Mouse (Mus musculus) spleen, adult 2 months (tissue): ENCODE measurements around the gene Mfsd2b. TPM values are rescaled to one million over a fixed set of nuclear protein-coding genes. Genes with fewer than 3 reads are reported as not detected.
A peak's percentile ranks its signal among the peaks of the same experiment; 100 is the strongest.
"Not testable (repeated sequence)": the region's sequence is repeated elsewhere in the genome, so short reads cannot be mapped to it uniquely, and the experiment has no call there.

Experiments used
- DNase-seq, 2 experiments: peaks; one replicate each; pipeline versions ENCODE4 v3.0.0 to v3.0.0-alpha.2; 2012 to 2021; ENCODE audit warnings: low spot score in 2 of 2, low read depth in 1 of 2
- H3K27ac ChIP-seq: fragments of 200-500 bp; 2 replicates; pipeline ENCODE4 v1.5.1; 2012; ENCODE audit warnings: low read length, inconsistent platforms; ENCODE audit not compliant: insufficient read depth
- H3K27me3 ChIP-seq: fragments of 200-500 bp; 2 replicates; pipeline ENCODE4 v1.6.1; 2012; ENCODE audit warnings: mild to moderate bottlenecking, moderate library complexity, low read length, inconsistent platforms; ENCODE audit not compliant: control insufficient read depth, insufficient read depth
- H3K36me3 ChIP-seq: fragments of 200-500 bp; 2 replicates; pipeline ENCODE4 v1.6.1; 2012; ENCODE audit warnings: mild to moderate bottlenecking, low read length, inconsistent platforms; ENCODE audit not compliant: control insufficient read depth, insufficient read depth
- H3K4me1 ChIP-seq: fragments of 200-500 bp; 2 replicates; pipeline ENCODE4 v1.6.1; 2011; ENCODE audit warnings: inconsistent platforms; ENCODE audit not compliant: control insufficient read depth, insufficient read depth, insufficient read length
- H3K4me3 ChIP-seq: fragments of 200-500 bp; 2 replicates; pipeline ENCODE4 v1.5.1; 2011; ENCODE audit warnings: mild to moderate bottlenecking, inconsistent platforms; ENCODE audit not compliant: insufficient read depth, insufficient read length; ENCODE audit errors: extremely low read depth
- CTCF ChIP-seq: fragments of 200-500 bp; IDR thresholded peaks from 2 replicates; pipeline ENCODE4 v1.5.1; 2011; ENCODE audit warnings: mild to moderate bottlenecking, inconsistent platforms; ENCODE audit not compliant: insufficient read depth, insufficient read length, insufficient replicate concordance; ENCODE audit errors: extremely low read depth
- POLR2A ChIP-seq: fragments of 200-500 bp; IDR thresholded peaks from 2 replicates; pipeline ENCODE4 v1.6.1; 2011; ENCODE audit warnings: low read depth, low read length, inconsistent platforms
- WGBS: fragments of 180-500 bp; shearing (Covaris S2); methylation state at CpG from one replicate; pipeline ENCODE4 v1.1.7; 2018; 5-methylcytosine and 5-hydroxymethylcytosine counted together
- polyA plus RNA-seq: library from polyadenylated mRNA; depleted of rRNA; stranded (reverse); fragments of >200 nt; gene quantifications from 2 replicates; pipeline ENCODE4 v1.2.3, GENCODE M21; 2012

The Mfsd2b gene
- polyA plus RNA-seq, 1 experiment = 38.2 TPM

DNA sequence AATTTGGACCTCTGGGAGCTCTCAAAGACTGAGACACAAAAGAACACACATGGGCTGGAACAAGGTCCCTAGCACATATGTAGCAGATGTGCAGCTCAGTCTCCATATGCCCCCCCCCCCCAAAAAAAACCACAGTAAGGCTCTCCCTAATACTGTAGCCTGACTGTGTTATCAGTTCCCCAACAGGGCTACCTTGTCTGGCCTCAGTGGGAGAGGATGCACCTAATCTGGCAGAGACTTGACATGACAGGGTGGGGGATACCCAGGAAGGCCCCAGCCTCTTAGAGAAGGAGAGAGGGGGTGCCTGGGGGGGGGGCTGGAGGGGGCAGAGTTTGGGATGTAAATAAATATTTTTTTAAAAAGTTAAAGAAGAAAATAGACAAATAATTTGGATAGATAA lies 14.6 kb upstream of the Mfsd2b start:
- Histone ChIP-seq H3K4me3 (no peak overlapping the region), H3K27ac (no peak overlapping the region), H3K4me1 (no peaks in the 10 kb centered on the region), H3K36me3 (peaks cover 9% of the 10 kb centered on the region), H3K27me3 (no peaks in the 10 kb centered on the region)
- TF ChIP-seq CTCF (no peak), POLR2A (no peak)
- no peak for DNase-seq

GRCm38 (mm10) chr12:4886581-4886980 lies 12.4 kb upstream of the Mfsd2b start:
- peaks cover 17% of the 10 kb centered on the region for H3K36me3 ChIP-seq

GRCm38 (mm10) chr12:4885062-4885461 lies 10.9 kb upstream of the Mfsd2b start:
- no peak overlapping the region for H3K4me3 ChIP-seq
- TF ChIP-seq CTCF = no peak
- no peak for TF ChIP-seq POLR2A
- H3K4me1 ChIP-seq = no peaks in the 10 kb centered on the region
- WGBS = 80% methylated on average over 1 of the region's 1 CpGs
- peaks cover 15% of the 10 kb centered on the region for H3K36me3 ChIP-seq
- no peak overlapping the region for H3K27ac ChIP-seq
- no peaks in the 10 kb centered on the region for H3K27me3 ChIP-seq
- no peak for DNase-seq

More at GRCm38 (mm10) chr12:4886581-4886980, 12.4 kb upstream of the Mfsd2b start:
- not testable (repeated sequence) for H3K4me1 ChIP-seq, H3K27ac ChIP-seq, DNase-seq, H3K4me3 ChIP-seq, H3K27me3 ChIP-seq
- 95% methylated on average over 4 of the region's 4 CpGs for WGBS

- DNase-seq = no peak
- no peak overlapping the region for H3K27ac ChIP-seq
- no peaks in the 10 kb centered on the region for H3K27me3 ChIP-seq
- peaks cover 18% of the 10 kb centered on the region for H3K36me3 ChIP-seq
- 93% methylated on average over 2 of the region's 2 CpGs for WGBS
- TF ChIP-seq POLR2A = no peak
- TF ChIP-seq CTCF = no peak
- H3K4me1 ChIP-seq = no peaks in the 10 kb centered on the region
- no peak overlapping the region for H3K4me3 ChIP-seq
These were observed 7.9 kb upstream of the Mfsd2b start for GRCm38 (mm10) chr12:4882086-4882485.

GRCm38 (mm10) chr12:4879048-4879447 lies 4.9 kb upstream of the Mfsd2b start:
- 98% methylated on average over 5 of the region's 5 CpGs for WGBS
- Histone ChIP-seq H3K4me3 (no peak overlapping the region), H3K27ac (no peak overlapping the region), H3K4me1 (0 out of 2 replicates have a peak, but pooled peaks cover 4% of the 10 kb centered on the region), H3K27me3 (no peaks in the 10 kb centered on the region), H3K36me3 (peaks cover 13% of the 10 kb centered on the region)
- DNase-seq = no peak
- no peak for TF ChIP-seq POLR2A
- TF ChIP-seq CTCF = no peak

DNA sequence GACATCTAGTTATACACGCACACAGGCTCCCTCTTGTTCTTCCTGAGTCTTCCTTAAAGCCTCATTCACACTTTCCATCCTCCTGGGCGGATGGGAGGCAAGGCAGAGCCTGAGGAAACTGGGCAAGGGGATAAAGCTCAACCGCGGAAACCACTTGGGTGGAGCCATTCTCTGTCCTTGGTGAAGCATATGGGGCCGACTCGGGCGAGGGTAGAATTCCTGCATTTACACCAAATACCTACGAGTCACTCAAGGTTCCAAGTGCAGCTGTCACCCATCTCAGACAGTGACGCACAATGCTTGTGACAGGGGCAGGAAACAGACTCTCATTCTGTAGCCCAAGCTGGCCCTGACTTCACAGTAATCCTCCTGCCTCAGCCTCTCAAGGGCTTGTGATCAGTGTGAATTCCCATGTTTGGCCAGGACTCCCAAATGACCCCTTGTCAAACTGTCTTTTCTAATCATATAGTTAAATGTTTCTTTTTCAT lies 4.2 kb upstream of the Mfsd2b start:
- WGBS = 67% methylated on average over 9 of the region's 9 CpGs
- H3K4me1 ChIP-seq = 0 out of 2 replicates have a peak, but pooled peaks cover 4% of the 10 kb centered on the region
- H3K36me3 ChIP-seq = peaks cover 13% of the 10 kb centered on the region
- no peaks in the 10 kb centered on the region for H3K27me3 ChIP-seq
- no peak overlapping the region for H3K27ac ChIP-seq
- TF ChIP-seq POLR2A (no peak), CTCF (no peak)
- H3K4me3 ChIP-seq = no peak overlapping the region
- DNase-seq = no peak

GRCm38 (mm10) chr12:4875623-4876022 lies 1.5 kb upstream of the Mfsd2b start:
- H3K36me3 ChIP-seq = peaks cover 2% of the 10 kb centered on the region; the same call in 1 of the 2 replicates
- H3K4me3 ChIP-seq = no peak overlapping the region
- no peak overlapping the region for H3K27ac ChIP-seq
- no peaks in the 10 kb centered on the region for H3K27me3 ChIP-seq
- H3K4me1 ChIP-seq = 0 out of 2 replicates have a peak, but pooled peaks cover 4% of the 10 kb centered on the region
- 91% methylated on average over 8 of the region's 8 CpGs for WGBS
- DNase-seq = no peak
- TF ChIP-seq CTCF (no peak), POLR2A (no peak)

- H3K4me1 ChIP-seq = 0 out of 2 replicates have a peak, but pooled peaks cover 4% of the 10 kb centered on the region
- H3K36me3 ChIP-seq = no peaks in the 10 kb centered on the region
- H3K27ac ChIP-seq = 0 out of 2 replicates have a peak overlapping the region, but pooled peaks have one; percentile 38
- DNase-seq = no peak
- H3K4me3 ChIP-seq = peak overlapping the region; percentile 39; the same call in 1 of the 2 replicates
- TF ChIP-seq POLR2A (no peak), CTCF (no peak)
- 74% methylated on average over 6 of the region's 6 CpGs for WGBS
- no peaks in the 10 kb centered on the region for H3K27me3 ChIP-seq
These were observed 628 bp downstream of the Mfsd2b start for GRCm38 (mm10) chr12:4873531-4873930.
